Mouse (Mus musculus) midbrain, postnatal 0 days (tissue): ENCODE data around the gene Tpra1. TPM values are rescaled to one million over a fixed set of nuclear protein-coding genes. Genes with fewer than 3 reads are reported as not detected.

Source experiments
- ATAC-seq: fragments of 200-750 bp; cut with Nextera tagmentation; 2 replicates; pipeline ENCODE4 v1.8.0; 2017; ENCODE audit warnings: moderate number of reproducible peaks, mild to moderate bottlenecking, moderate TSS enrichment, moderate library complexity; ENCODE audit not compliant: low FRiP score
- DNase-seq: peaks from one replicate; pipeline ENCODE4 v3.0.0-alpha.2; 2015; ENCODE audit warnings: low spot score
- H3K27ac ChIP-seq: fragments of 300-500 bp; sonication (generic); 2 replicates; pipeline ENCODE4 v1.5.1; 2014; ENCODE audit warnings: low read depth, mild to moderate bottlenecking, low read length, mixed read lengths
- H3K27me3 ChIP-seq: fragments of 300-500 bp; sonication (generic); 2 replicates; pipeline ENCODE4 v1.6.1; 2014; ENCODE audit warnings: low read length, control low read depth, mixed read lengths; ENCODE audit not compliant: insufficient read depth
- H3K36me3 ChIP-seq: fragments of 300-500 bp; sonication (generic); 2 replicates; pipeline ENCODE4 v1.6.1; 2014; ENCODE audit warnings: low read length, control low read depth, mixed read lengths; ENCODE audit not compliant: insufficient read depth
- H3K4me1 ChIP-seq: fragments of 300-500 bp; sonication (generic); 2 replicates; pipeline ENCODE4 v1.6.1; 2014; ENCODE audit warnings: mild to moderate bottlenecking, control low read depth, antibody characterized with exemption, low read length, mixed read lengths; ENCODE audit not compliant: insufficient read depth
- H3K4me2 ChIP-seq: fragments of 300-500 bp; sonication (generic); 2 replicates; pipeline ENCODE4 v1.6.1; 2014; ENCODE audit warnings: low read depth, mild to moderate bottlenecking, low read length, mixed read lengths; ENCODE audit not compliant: poor library complexity, severe bottlenecking
- H3K4me3 ChIP-seq: fragments of 300-500 bp; sonication (generic); 2 replicates; pipeline ENCODE4 v1.5.1; 2014; ENCODE audit warnings: low read depth, mild to moderate bottlenecking, low read length, moderate library complexity
- H3K9ac ChIP-seq: fragments of 300-500 bp; sonication (generic); replicated peaks from 2 replicates; pipeline ENCODE4 v1.6.1; 2014; ENCODE audit warnings: mild to moderate bottlenecking, low read length, moderate library complexity, mixed read lengths; ENCODE audit not compliant: poor library complexity, severe bottlenecking
- H3K9me3 ChIP-seq: fragments of 300-500 bp; sonication (generic); 2 replicates; pipeline ENCODE4 v1.6.1; 2016; ENCODE audit warnings: low read length, control low read depth
- CTCF ChIP-seq: IDR thresholded peaks from 2 replicates; pipeline ENCODE4 v1.5.1; 2016; ENCODE audit warnings: antibody characterized with exemption, mild to moderate bottlenecking
- WGBS: fragments of 180-500 bp; shearing (Covaris S2); extraction: QIAGEN DNeasy Blood & Tissue Kit; methylation state at CpG from one replicate; pipeline ENCODE4 v1.1.7; 2014; 5-methylcytosine and 5-hydroxymethylcytosine counted together
- polyA plus RNA-seq: library from polyadenylated mRNA; unstranded; fragments of >200 nt; fragmentation: Nextera tagmentation; extraction: Ambion mirVana; gene quantifications from 2 replicates; pipeline ENCODE4 v1.2.1, GENCODE M21; 2015
- total RNA-seq: library from RNA; depleted of rRNA; stranded (reverse); fragments of >200 nt; gene quantifications from 2 replicates; pipeline ENCODE4 v1.2.3, GENCODE M21; 2014

Gene Tpra1
- total and polyA plus RNA-seq, 2 experiments from 2014 or later = 52.7 to 69.7 TPM

GRCm38 (mm10) chr6:88904456-88904974 is 2.5 kb downstream of the Tpra1 start:
- Histone ChIP-seq H3K27me3 (no peaks in the 10 kb centered on the region), H3K4me1 (peaks cover 15% of the 10 kb centered on the region), H3K27ac (no peak overlapping the region), H3K36me3 (no peaks in the 10 kb centered on the region; the same call in 1 of the 2 replicates), H3K9ac (no peak overlapping the region), H3K9me3 (no peaks in the 10 kb centered on the region), H3K4me2 (no peak overlapping the region), H3K4me3 (no peak overlapping the region)
- ATAC-seq (no peak), DNase-seq (no peak)
- TF ChIP-seq CTCF = no peak
- WGBS = 90% methylated on average over 4 of the region's 4 CpGs

- Histone ChIP-seq H3K36me3 (no peaks in the 10 kb centered on the region; the same call in 1 of the 2 replicates), H3K9me3 (no peaks in the 10 kb centered on the region), H3K9ac (no peak overlapping the region), H3K4me1 (peaks cover 15% of the 10 kb centered on the region), H3K4me2 (no peak overlapping the region), H3K4me3 (no peak overlapping the region), H3K27ac (no peak overlapping the region), H3K27me3 (no peaks in the 10 kb centered on the region)
- ATAC-seq = no peak
- 65% methylated on average over 7 of the region's 7 CpGs for WGBS
- TF ChIP-seq CTCF = no peak
- DNase-seq = no peak
Measured at GRCm38 (mm10) chr6:88905042-88905441, 3.0 kb downstream of the Tpra1 start.

GRCm38 (mm10) chr6:88906369-88907108 is 4.5 kb downstream of the Tpra1 start:
- TF ChIP-seq CTCF = peak; percentile 96
- no peak overlapping the region for H3K27ac ChIP-seq
- no peak overlapping the region for H3K9ac ChIP-seq
- WGBS = 20% methylated on average over 16 of the region's 16 CpGs
- H3K36me3 ChIP-seq = peaks cover 12% of the 10 kb centered on the region
- no peaks in the 10 kb centered on the region for H3K9me3 ChIP-seq
- ATAC-seq (peak; percentile 38), DNase-seq (peak; percentile 84)
- peak overlapping the region; percentile 26 for H3K4me2 ChIP-seq
- H3K4me3 ChIP-seq = no peak overlapping the region
- no peaks in the 10 kb centered on the region for H3K27me3 ChIP-seq
- H3K4me1 ChIP-seq = peaks cover 9% of the 10 kb centered on the region

- WGBS = 94% methylated on average over 6 of the region's 6 CpGs
Measured at GRCm38 (mm10) chr6:88909151-88909550, 7.1 kb downstream of the Tpra1 start.

GRCm38 (mm10) chr6:88913022-88913421 is 11.0 kb downstream of the Tpra1 start:
- ATAC-seq = no peak
- H3K4me3 ChIP-seq = no peak overlapping the region
- no peak for TF ChIP-seq CTCF

More at GRCm38 (mm10) chr6:88909151-88909550, 7.1 kb downstream of the Tpra1 start:
- no peak overlapping the region for H3K4me2 ChIP-seq
- no peaks in the 10 kb centered on the region for H3K9me3 ChIP-seq
- no peak for DNase-seq
- no peaks in the 10 kb centered on the region for H3K27me3 ChIP-seq
- no peak overlapping the region for H3K4me3 ChIP-seq
- no peak for TF ChIP-seq CTCF
- H3K9ac ChIP-seq = no peak overlapping the region
- H3K27ac ChIP-seq = no peak overlapping the region
- no peaks in the 10 kb centered on the region for H3K4me1 ChIP-seq
- ATAC-seq = no peak
- H3K36me3 ChIP-seq = peaks cover 22% of the 10 kb centered on the region

GRCm38 (mm10) chr6:88913440-88913839 is 11.4 kb downstream of the Tpra1 start:
- no peak for TF ChIP-seq CTCF
- no peak overlapping the region for H3K4me3 ChIP-seq
- no peak overlapping the region for H3K4me2 ChIP-seq
- no peaks in the 10 kb centered on the region for H3K4me1 ChIP-seq
- no peak overlapping the region for H3K9ac ChIP-seq
- no peaks in the 10 kb centered on the region for H3K27me3 ChIP-seq
- H3K27ac ChIP-seq = no peak overlapping the region
- peaks cover 22% of the 10 kb centered on the region for H3K36me3 ChIP-seq
- no peak for ATAC-seq
- no peaks in the 10 kb centered on the region for H3K9me3 ChIP-seq
- DNase-seq = no peak

More at GRCm38 (mm10) chr6:88913022-88913421, 11.0 kb downstream of the Tpra1 start:
- Histone ChIP-seq H3K9me3 (no peaks in the 10 kb centered on the region), H3K4me2 (no peak overlapping the region), H3K4me1 (no peaks in the 10 kb centered on the region), H3K36me3 (peaks cover 22% of the 10 kb centered on the region), H3K9ac (no peak overlapping the region), H3K27ac (no peak overlapping the region), H3K27me3 (no peaks in the 10 kb centered on the region)
- no peak for DNase-seq
- WGBS = 85% methylated on average over 4 of the region's 4 CpGs
